Mouse (Mus musculus) adrenal gland, postnatal 36 days (tissue): Measurements from ENCODE around the gene Enox2. TPM values are rescaled to one million over a fixed set of nuclear protein-coding genes. Genes with fewer than 3 reads are reported as not detected.

Experiments
- DNase-seq, 2 experiments: peaks; one replicate each; pipeline ENCODE4 v3.0.0; 2021; ENCODE audit warnings: mixed read lengths in 1 of 2
- total RNA-seq, 2 experiments: library from RNA; stranded (reverse); gene quantifications; 2 replicates each; pipeline ENCODE4 v1.2.3; 2021

Enox2 gene
- total RNA-seq, 2 experiments from 2014 or later: 15.0 to 23.7 TPM

DNA sequence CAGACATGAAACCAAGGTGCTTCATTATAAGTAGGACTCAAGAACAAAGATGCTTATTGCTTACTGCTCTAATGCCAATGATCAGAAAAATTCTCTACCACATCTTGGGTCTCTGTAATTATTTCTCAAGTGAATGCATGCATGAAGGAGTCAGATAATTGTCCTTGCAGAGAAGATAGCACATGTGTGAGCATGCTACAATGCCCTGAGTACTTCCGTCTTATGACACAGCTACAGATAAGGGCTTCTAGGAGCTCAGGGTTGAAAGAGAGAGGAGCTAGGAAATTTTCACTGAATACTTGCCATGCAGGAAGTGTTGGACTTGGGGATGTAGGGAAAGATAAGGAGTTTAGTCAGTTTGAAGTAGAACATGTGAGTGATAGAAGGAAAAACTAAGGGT, 285.2 kb downstream of the Enox2 start:
- DNase-seq: no peak

DNA sequence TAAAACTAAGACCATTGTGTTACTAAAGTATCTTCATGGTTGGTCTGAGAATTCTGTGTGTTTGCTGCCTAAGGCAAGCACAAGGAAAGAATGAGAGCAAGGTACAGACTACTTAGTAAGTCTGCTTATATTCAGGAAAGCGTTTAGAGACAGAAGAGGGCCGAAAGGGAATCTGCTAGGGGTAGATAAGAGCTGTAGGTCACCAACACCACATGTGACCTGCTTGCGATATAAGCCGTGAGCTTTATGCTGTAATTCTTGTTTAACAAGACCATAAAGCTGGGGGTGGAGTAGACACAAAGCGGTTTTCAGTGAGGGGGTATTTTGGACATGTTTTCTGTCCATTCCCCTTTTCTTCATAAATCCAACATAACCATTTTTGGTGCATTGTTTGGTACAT, 302.4 kb downstream of the Enox2 start:
- DNase-seq: no peak

DNA sequence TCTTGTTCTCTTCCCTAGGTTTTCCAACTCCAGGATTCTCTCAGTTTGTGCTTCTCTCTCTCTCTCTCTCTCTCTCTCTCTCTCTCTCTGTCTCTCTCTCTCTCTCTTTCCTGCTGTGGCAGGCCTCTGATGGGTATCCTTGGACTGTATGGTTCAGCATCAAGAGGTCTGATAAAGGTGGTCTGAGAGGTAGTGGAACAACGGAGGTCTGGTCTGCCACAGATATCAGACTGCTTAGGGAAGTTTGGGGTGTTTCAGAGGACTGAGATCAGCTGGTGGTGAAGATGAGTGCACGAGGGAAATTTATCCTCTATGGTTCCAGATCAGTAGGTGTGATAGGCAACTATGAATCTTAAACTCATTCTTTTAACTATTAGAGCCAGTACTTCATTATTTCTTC, 303.6 kb downstream of the Enox2 start:
- DNase-seq: no peak

Other genes with a start within 250 kb of the Enox2 start
- gene Arhgap36, start 175.7 kb upstream of the Enox2 start, total RNA-seq: 1 to 10 TPM in 1 of 2 experiments, under 1 TPM in 1; 0.63 to 1.4 TPM